Comparison of ENCODE assay signal across 22 mouse cellular contexts in the genomic region with DNA sequence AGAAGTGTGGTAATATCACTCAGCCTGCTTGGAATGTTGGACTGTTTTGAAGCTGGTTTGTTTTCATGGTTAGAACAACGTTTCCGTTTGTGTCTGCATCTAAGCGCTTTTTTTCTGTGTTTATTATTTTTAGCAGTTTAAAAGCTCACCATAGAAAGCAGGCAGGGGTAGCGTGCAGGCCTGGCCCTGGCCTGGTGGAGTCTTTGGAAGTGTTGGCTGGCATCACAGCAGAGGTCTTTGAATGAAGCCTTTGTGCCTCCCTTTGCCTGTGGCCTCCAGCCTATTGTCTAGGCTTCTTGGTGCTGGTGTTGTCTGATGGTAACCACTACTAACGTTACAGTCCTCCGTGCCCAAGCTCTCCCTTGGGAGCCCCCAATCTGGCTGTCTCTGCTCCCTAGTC.
DNase-seq lines count a peak whose midpoint lies in the region; ATAC-seq lines count a peak whose summit lies in the region.
"Had no signal": no experiment of that assay in that cellular context is flagged by ENCODE, and none has a peak within 500 bp of the region (broad histone marks: within the 10 kb centered on the region; RNA-seq: fewer than 3 reads in every experiment).

No protein-coding gene starts in this region.

- no peak overlapping the region for H3K9ac ChIP-seq in hindbrain, embryonic 16.5 days (ENCODE audit: low read depth, low read length)
- H3K9ac ChIP-seq: heart, embryonic 13.5 days; hindbrain, embryonic 13.5 days; liver, embryonic 13.5 days; midbrain, embryonic 13.5 days had no signal

- H3K27ac ChIP-seq in hindbrain, embryonic 16.5 days (ENCODE audit: low read depth, low read length) = no peak overlapping the region
- H3K27ac ChIP-seq in hindbrain, embryonic 10.5 days = no peak overlapping the region
- H3K27ac ChIP-seq: heart, embryonic 13.5 days; hindbrain, embryonic 13.5 days; liver, embryonic 13.5 days; midbrain, embryonic 13.5 days had no signal

- H3K27me3 ChIP-seq in hindbrain, embryonic 16.5 days (replicated peaks; ENCODE audit: control insufficient read depth, insufficient read depth, low read length) = no peaks in the 10 kb centered on the region
- no peaks in the 10 kb centered on the region for H3K27me3 ChIP-seq in hindbrain, embryonic 10.5 days (ENCODE audit: insufficient read depth, poor library complexity, severe bottlenecking)
- H3K27me3 ChIP-seq: heart, embryonic 13.5 days; hindbrain, embryonic 13.5 days; liver, embryonic 13.5 days; megakaryocyte, embryonic 14.5 days; midbrain, embryonic 13.5 days had no signal

- H3K9me3 ChIP-seq in hindbrain, embryonic 16.5 days (ENCODE audit: control insufficient read depth, low read length) = no peaks in the 10 kb centered on the region
- H3K9me3 ChIP-seq in hindbrain, embryonic 10.5 days = no peaks in the 10 kb centered on the region
- H3K9me3 ChIP-seq: heart, embryonic 13.5 days; hindbrain, embryonic 13.5 days; liver, embryonic 13.5 days; megakaryocyte, embryonic 14.5 days; midbrain, embryonic 13.5 days had no signal

- H3K36me3 ChIP-seq in hindbrain, embryonic 16.5 days (ENCODE audit: control insufficient read depth, insufficient read depth, low read length) = no peaks in the 10 kb centered on the region
- no peaks in the 10 kb centered on the region for H3K36me3 ChIP-seq in hindbrain, embryonic 10.5 days
- H3K36me3 ChIP-seq: heart, embryonic 13.5 days; hindbrain, embryonic 13.5 days; liver, embryonic 13.5 days; midbrain, embryonic 13.5 days had no signal

- ATAC-seq in hindbrain, embryonic 16.5 days = 0 out of 2 replicates have a peak, but pooled peaks have one; percentile 20
- ATAC-seq: inflammation-experienced regulatory T-cells, adult 6 months; midbrain, embryonic 13.5 days had no signal

- DNase-seq in adrenal gland, postnatal 10 days = peak; percentile 15
- no peak for DNase-seq in adrenal gland, adult 8-10 months
- no peak for DNase-seq in hindbrain, embryonic 10.5 days (ENCODE audit: low spot score)
- DNase-seq in right cerebral cortex, adult 18-20 months = peak; percentile 21
- no peak for DNase-seq in right cerebral cortex, postnatal 4 days
- no peak for DNase-seq in T-cell, adult 2 months (ENCODE audit: low spot score)
- DNase-seq in adipocyte (ENCODE audit: low spot score) = no peak
- DNase-seq: cerebellum, adult 8-10 months; gastrocnemius, postnatal 25 days; heart, postnatal 14 days; kidney, adult 2 months; kidney, postnatal 10 days; liver, embryonic 13.5 days; lung, adult 2 months; retina, postnatal 1 day; thymus, postnatal 14 days had no signal

- H3K4me3 ChIP-seq in hindbrain, embryonic 16.5 days (ENCODE audit: low read length) = no peak overlapping the region
- no peak overlapping the region for H3K4me3 ChIP-seq in hindbrain, embryonic 10.5 days
- H3K4me3 ChIP-seq: heart, embryonic 13.5 days; hindbrain, embryonic 13.5 days; liver, embryonic 13.5 days; megakaryocyte, embryonic 14.5 days; midbrain, embryonic 13.5 days had no signal

- 42% methylated on average over 6 of the region's 6 CpGs for WGBS in hindbrain, embryonic 16.5 days
- WGBS in hindbrain, embryonic 10.5 days = 42% methylated on average over 6 of the region's 6 CpGs

- no peak overlapping the region for H3K4me2 ChIP-seq in hindbrain, embryonic 16.5 days (ENCODE audit: low read length)
- H3K4me2 ChIP-seq: heart, embryonic 13.5 days; hindbrain, embryonic 13.5 days; liver, embryonic 13.5 days; midbrain, embryonic 13.5 days had no signal

- no peaks in the 10 kb centered on the region for H3K4me1 ChIP-seq in hindbrain, embryonic 16.5 days (ENCODE audit: control insufficient read depth, insufficient read depth, low read depth, low read length)
- no peaks in the 10 kb centered on the region for H3K4me1 ChIP-seq in hindbrain, embryonic 10.5 days (replicated peaks)
- H3K4me1 ChIP-seq: liver, embryonic 13.5 days; megakaryocyte, embryonic 14.5 days; midbrain, embryonic 13.5 days had no signal

Comparison
In these comparisons a context has a peak if more than half of its experiments do, and no peak if none do; other contexts are left out.
1. DNase-seq: peak in adrenal gland, postnatal 10 days (single experiment) and right cerebral cortex, adult 18-20 months (single experiment); none in adrenal gland, adult 8-10 months (single experiment), hindbrain, embryonic 10.5 days (single experiment), right cerebral cortex, postnatal 4 days (single experiment), T-cell, adult 2 months (single experiment) and adipocyte (single experiment).